Mouse (Mus musculus) heart, postnatal 10 days (tissue): ENCODE measurements around the gene Gm33543. TPM values are rescaled to one million over a fixed set of nuclear protein-coding genes. Genes with fewer than 3 reads are reported as not detected.

ENCODE experiments used
- DNase-seq, 2 experiments: peaks; one replicate each; pipeline ENCODE4 v3.0.0; 2021
- intact Hi-C: fragments of 180-260 bp; cut with DNase I; formaldehyde crosslinking; loops from one replicate; pipeline ENCODE4 v1.15.1; 2025
- total RNA-seq, 2 experiments: library from RNA; stranded (reverse); gene quantifications; 2 replicates each; pipeline ENCODE4 v1.2.3; 2021

Gene Gm33543
- total RNA-seq, 2 experiments from 2014 or later = 0.64 to 1.6 TPM

GRCm38 (mm10) chr10:95779801-95780385, 62.8 kb downstream of the Gm33543 start:
- DNase-seq = peak; percentile 48 to 50
- intact Hi-C loops = loop anchor here (2.0 to 5.0 kb wide), 3 partner anchors 71 to 221 kb away; no protein-coding TSS in a partner anchor

DNA sequence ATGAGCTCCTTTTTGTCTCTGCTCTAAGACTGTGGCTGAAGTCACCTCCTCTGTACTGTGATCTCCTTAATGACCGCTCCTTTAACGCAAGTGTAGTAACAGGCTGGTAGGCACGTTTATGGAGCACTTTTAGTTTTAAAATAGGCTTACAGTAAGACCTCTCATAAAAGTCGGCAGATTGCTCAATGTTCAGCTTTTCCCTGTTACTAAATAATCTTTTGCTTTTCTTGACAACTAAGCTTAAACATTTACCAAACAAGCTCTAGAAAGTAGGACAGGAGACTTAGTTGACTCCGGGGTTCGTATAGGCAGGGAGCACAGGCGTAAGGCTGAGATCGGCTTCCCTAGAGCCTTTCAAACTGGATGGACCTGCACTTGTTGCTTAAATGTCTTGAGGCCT, 64.1 kb downstream of the Gm33543 start:
- intact Hi-C loops = loop anchor here (5.0 kb wide), 1 partner anchor 101 kb away; no protein-coding TSS in a partner anchor

DNA sequence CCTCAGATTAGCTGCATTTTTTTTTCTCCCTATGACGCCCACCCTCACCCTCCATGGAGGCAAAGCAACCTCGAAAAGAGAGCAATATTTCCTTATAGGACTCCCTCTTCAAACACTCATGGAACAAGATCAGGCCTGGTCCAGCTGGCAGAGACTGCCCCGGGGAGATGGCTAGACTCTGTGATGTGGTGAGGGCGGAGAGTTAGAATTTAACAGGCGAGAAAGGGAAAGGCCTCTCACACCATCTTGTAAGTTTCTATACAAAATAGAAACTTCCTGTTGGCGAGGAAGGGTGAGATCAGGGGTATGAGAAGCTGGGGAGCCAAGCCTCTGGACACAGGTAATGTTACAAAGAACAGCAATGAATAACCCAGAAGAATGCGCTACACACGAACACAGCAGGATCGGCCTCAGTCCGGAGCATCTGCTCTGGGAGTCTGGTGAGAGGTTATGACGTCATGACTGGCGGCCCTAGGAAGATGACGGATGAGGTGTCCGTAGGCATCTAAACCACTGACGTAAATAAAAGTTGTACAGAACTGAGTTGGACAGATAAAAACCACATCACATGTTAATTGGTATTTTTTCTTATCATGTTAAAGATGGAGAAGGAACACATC, 64.9 kb downstream of the Gm33543 start:
- no peak for DNase-seq
- intact Hi-C loops = loop anchor here (5.0 kb wide), 1 partner anchor 101 kb away; no protein-coding TSS in a partner anchor

More for the DNA sequence above, 64.1 kb downstream of the Gm33543 start:
- DNase-seq = no peak

DNA sequence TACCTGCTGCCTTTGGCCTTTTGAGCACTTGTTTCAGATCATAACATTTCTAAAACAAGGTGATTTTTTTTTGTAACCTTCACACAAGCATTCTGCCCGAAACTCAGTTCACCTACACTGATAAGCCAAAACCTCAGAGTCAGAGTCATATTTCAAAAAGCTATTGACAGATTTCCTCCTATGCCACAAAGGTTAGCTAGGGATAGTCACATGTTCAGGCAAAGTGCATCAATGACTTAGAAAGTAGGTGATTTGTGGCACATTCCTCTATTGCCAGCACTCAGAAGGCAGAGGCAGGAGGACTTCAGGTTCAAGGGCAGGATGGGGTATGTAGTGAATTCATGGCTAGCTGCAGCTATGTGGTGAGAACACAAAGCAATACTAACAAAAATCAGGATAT, 65.7 kb downstream of the Gm33543 start:
- intact Hi-C loops = loop anchor here (5.0 kb wide), 1 partner anchor 100 kb away; no protein-coding TSS in a partner anchor
- no peak for DNase-seq

GRCm38 (mm10) chr10:95774856-95775255, 67.9 kb downstream of the Gm33543 start:
- intact Hi-C loops = loop anchor here (5.0 kb wide), 2 partner anchors 82 to 98 kb away; no protein-coding TSS in a partner anchor

GRCm38 (mm10) chr10:95774001-95774628, 68.6 kb downstream of the Gm33543 start:
- DNase-seq = peak; percentile 52 to 54
- intact Hi-C loops = loop anchor here (5.0 kb wide), 1 partner anchor 83 kb away; no protein-coding TSS in a partner anchor

More at GRCm38 (mm10) chr10:95774856-95775255, 67.9 kb downstream of the Gm33543 start:
- DNase-seq = peak; percentile 53 to 58

Other genes with a start within 250 kb of the Gm33543 start
- gene Anapc15-ps, start 169.5 kb downstream of the Gm33543 start, total RNA-seq = not detected
- gene Eea1, start 97.7 kb upstream of the Gm33543 start, total RNA-seq = 10 to 100 TPM; 34.3 to 37.1 TPM